ENCODE assay signal across 10 mouse cellular contexts in the genomic region with DNA sequence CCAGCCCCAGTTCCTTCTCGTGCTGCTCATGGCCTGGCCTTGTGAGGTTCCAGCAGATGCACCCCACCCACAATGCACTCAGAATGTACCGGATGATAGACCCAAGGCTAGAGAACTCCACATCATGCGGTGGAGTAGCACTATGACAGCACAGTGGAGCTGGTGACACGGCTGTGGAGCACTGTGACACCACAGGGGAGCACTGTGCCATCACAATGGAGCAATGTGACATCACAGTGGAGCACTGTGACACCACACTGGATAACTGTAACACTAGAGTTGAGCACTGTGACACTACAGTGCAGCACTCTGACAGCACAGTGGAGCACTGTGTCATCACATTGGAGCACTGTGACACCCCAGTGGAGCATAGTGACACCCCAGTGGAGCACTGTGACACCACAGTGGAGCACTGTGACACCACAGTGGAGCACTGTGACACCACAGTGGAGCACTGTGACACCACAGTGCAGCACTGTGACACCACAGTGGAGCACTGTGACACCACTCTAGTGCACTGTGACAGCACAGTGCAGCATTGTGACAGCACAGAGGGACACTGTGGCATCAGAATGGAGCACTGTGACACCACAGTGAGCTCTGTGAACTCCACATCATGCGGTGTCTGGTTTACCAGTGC.
DNase-seq lines count a peak whose midpoint lies in the region; ATAC-seq lines count a peak whose summit lies in the region.
"Had no signal": no experiment of that assay in that cellular context is flagged by ENCODE, and none has a peak within 500 bp of the region (broad histone marks: within the 10 kb centered on the region; RNA-seq: fewer than 3 reads in every experiment).

No protein-coding gene starts in this region.

- no peak overlapping the region for H3K9ac ChIP-seq in kidney, embryonic 16.5 days (replicated peaks; ENCODE audit: low read length)
- H3K9ac ChIP-seq in forebrain, embryonic 12.5 days: no peak overlapping the region
- no peak overlapping the region for H3K9ac ChIP-seq in limb, embryonic 12.5 days (replicated peaks)
- H3K9ac ChIP-seq in neural tube, embryonic 12.5 days: no peak overlapping the region

- ATAC-seq in kidney, embryonic 16.5 days (ENCODE audit: low FRiP score, low TSS enrichment): peak; percentile 91
- peak; percentile 86 for ATAC-seq in forebrain, embryonic 12.5 days (ENCODE audit: low FRiP score)
- peak; percentile 95 for ATAC-seq in limb, embryonic 12.5 days (ENCODE audit: insufficient number of reproducible peaks, insufficient read depth, low FRiP score, low TSS enrichment, low read depth)
- peak; percentile 93 for ATAC-seq in neural tube, embryonic 12.5 days (ENCODE audit: low FRiP score, low read depth)

- no peak overlapping the region for H3K4me2 ChIP-seq in kidney, embryonic 16.5 days (replicated peaks; ENCODE audit: low read depth, low read length)
- H3K4me2 ChIP-seq in forebrain, embryonic 12.5 days: no peak overlapping the region
- H3K4me2 ChIP-seq in limb, embryonic 12.5 days: no peak overlapping the region
- H3K4me2 ChIP-seq in neural tube, embryonic 12.5 days (replicated peaks): no peak overlapping the region

- H3K27me3 ChIP-seq in kidney, embryonic 16.5 days (ENCODE audit: insufficient read depth, low read length): no peaks in the 10 kb centered on the region
- peaks cover 35% of the 10 kb centered on the region for H3K27me3 ChIP-seq in forebrain, embryonic 12.5 days
- no peaks in the 10 kb centered on the region for H3K27me3 ChIP-seq in limb, embryonic 12.5 days
- peaks cover 4% of the 10 kb centered on the region; the same call in 1 of the 2 replicates for H3K27me3 ChIP-seq in neural tube, embryonic 12.5 days (replicated peaks)

- H3K4me1 ChIP-seq in kidney, embryonic 16.5 days (ENCODE audit: insufficient read depth, low read length): no peaks in the 10 kb centered on the region
- H3K4me1 ChIP-seq in forebrain, embryonic 12.5 days: peaks cover 20% of the 10 kb centered on the region
- H3K4me1 ChIP-seq in limb, embryonic 12.5 days (replicated peaks): peaks cover 17% of the 10 kb centered on the region; the same call in 1 of the 2 replicates
- H3K4me1 ChIP-seq in neural tube, embryonic 12.5 days: no peaks in the 10 kb centered on the region

- DNase-seq in kidney, adult 9 months: no peak
- DNase-seq in urinary bladder, adult 2 months (ENCODE audit: low spot score): no peak
- no peak for DNase-seq in right cerebral cortex, postnatal 4 days
- DNase-seq in adrenal gland, adult 8-10 months: no peak
- DNase-seq: cerebellum, adult 11 months; heart, postnatal 14 days had no signal

- H3K9me3 ChIP-seq in kidney, embryonic 16.5 days (ENCODE audit: low read length): no peaks in the 10 kb centered on the region
- no peaks in the 10 kb centered on the region for H3K9me3 ChIP-seq in forebrain, embryonic 12.5 days
- no peaks in the 10 kb centered on the region for H3K9me3 ChIP-seq in limb, embryonic 12.5 days
- H3K9me3 ChIP-seq in neural tube, embryonic 12.5 days: no peaks in the 10 kb centered on the region

- no peak overlapping the region for H3K27ac ChIP-seq in kidney, embryonic 16.5 days (ENCODE audit: low read length)
- no peak overlapping the region for H3K27ac ChIP-seq in forebrain, embryonic 12.5 days
- no peak overlapping the region for H3K27ac ChIP-seq in limb, embryonic 12.5 days
- H3K27ac ChIP-seq in neural tube, embryonic 12.5 days: no peak overlapping the region

- 80% methylated on average over 5 of the region's 5 CpGs for WGBS in kidney, embryonic 16.5 days
- 76% methylated on average over 5 of the region's 5 CpGs for WGBS in forebrain, embryonic 12.5 days
- 78% methylated on average over 5 of the region's 5 CpGs for WGBS in limb, embryonic 12.5 days
- 72% methylated on average over 5 of the region's 5 CpGs for WGBS in neural tube, embryonic 12.5 days

- no peaks in the 10 kb centered on the region for H3K36me3 ChIP-seq in kidney, embryonic 16.5 days (ENCODE audit: insufficient read depth, low read length)
- H3K36me3 ChIP-seq in forebrain, embryonic 12.5 days (replicated peaks): no peaks in the 10 kb centered on the region
- no peaks in the 10 kb centered on the region for H3K36me3 ChIP-seq in limb, embryonic 12.5 days
- no peaks in the 10 kb centered on the region for H3K36me3 ChIP-seq in neural tube, embryonic 12.5 days

- no peak overlapping the region for H3K4me3 ChIP-seq in kidney, embryonic 16.5 days (ENCODE audit: low read length)
- H3K4me3 ChIP-seq in forebrain, embryonic 12.5 days (replicated peaks): no peak overlapping the region
- H3K4me3 ChIP-seq in limb, embryonic 12.5 days (replicated peaks): no peak overlapping the region
- H3K4me3 ChIP-seq in neural tube, embryonic 12.5 days: no peak overlapping the region
